Mouse (Mus musculus): ENCODE measurements at regions not wholly inside any gene's neighbourhood (a gene's known extent, or its start where the extent isn't known, plus 50 kb on each side); places are given as distances from the start of the nearest gene placed in this dataset.

- TF ChIP-seq CTCF (IDR thresholded peaks at IDR 0.05; ENCODE audit: low read depth): no peak
- TF ChIP-seq EP300 (IDR thresholded peaks at IDR 0.05; ENCODE audit: low read depth): no peak
These were observed 114.8 kb upstream of the Vrk2 start for GRCm38 (mm10) chr11:26708636-26709035.
